Mouse (Mus musculus): ENCODE measurements around the gene Pcdh19. TPM values are rescaled to one million over a fixed set of nuclear protein-coding genes. Genes with fewer than 3 reads are reported as not detected.

The Pcdh19 gene
- not detected in 4 replicates for total RNA-seq (2023)

GRCm38 (mm10) chrX:133688840-133689239 is at the start of gene Pcdh19:
Pcdh19 (minus strand) TSS chrX:133688987.

Other genes starting within 250 kb of the Pcdh19 start
- not detected in 4 replicates for gene Tnmd, start 162.0 kb upstream of the Pcdh19 start, total RNA-seq (2023)
- 1.1 to 1.9 TPM (median 1.5 TPM) in 4 replicates for gene Tspan6, start 209.4 kb upstream of the Pcdh19 start, total RNA-seq (2023)
- not detected in 4 replicates for gene Srpx2, start 219.4 kb upstream of the Pcdh19 start, total RNA-seq (2023)

Measured in B cell, adult 62 days (primary cell).